In genomic region chr7:122099222-122099621, GRCm38 (mm10) we compare ENCODE assay signal across 10 mouse cellular contexts. TPM values are rescaled to one million over a fixed set of nuclear protein-coding genes. Genes with fewer than 3 reads are reported as not detected.
DNase-seq lines count a peak whose midpoint lies in the region; ATAC-seq and TF ChIP-seq lines count a peak whose summit lies in the region.
"Had no signal": no experiment of that assay in that cellular context is flagged by ENCODE, and none has a peak within 500 bp of the region (broad histone marks: within the 10 kb centered on the region; RNA-seq: fewer than 3 reads in every experiment).

No protein-coding gene starts in this region.

- DNase-seq in heart, adult 2 months: peak in 1 of 2 experiments; percentile 33
- no peak for DNase-seq in heart, postnatal 25 days (ENCODE audit: low spot score)
- peak; percentile 66 to 69 for DNase-seq in B cell, adult 2 months
- peak; percentile 85 for DNase-seq in ZHBTc4 (ENCODE audit: low read depth, low spot score)
- peak; percentile 65 for DNase-seq in embryo, embryonic 10.5 days (ENCODE audit: low spot score)
- peak; percentile 82 for DNase-seq in kidney, postnatal 0 days (ENCODE audit: low spot score)
- peak; percentile 74 for DNase-seq in midbrain, embryonic 14.5 days
- peak; percentile 28 to 30 for DNase-seq in thymus, postnatal 36 days

- intact Hi-C loops in heart, adult 2 months (cut with DNase I): loop anchor here (2.0 kb wide), 1 partner anchor 64 kb away; no protein-coding TSS in a partner anchor
- intact Hi-C loops in heart, postnatal 25 days (cut with DNase I): loop anchor here (5.0 kb wide), 1 partner anchor 67 kb away; no protein-coding TSS in a partner anchor

- TF ChIP-seq EP300 in heart, adult 2 months (IDR thresholded peaks at IDR 0.05; ENCODE audit: insufficient read depth, low read depth, low read length): peak; percentile 44; the same call in 1 of the 2 replicates

- TF ChIP-seq CTCF in heart, adult 2 months (IDR thresholded peaks at IDR 0.05): peak; percentile 86
- peak; percentile 91 for TF ChIP-seq CTCF in kidney, postnatal 0 days (IDR thresholded peaks at IDR 0.05; ENCODE audit: low read depth)

- peaks cover 8% of the 10 kb centered on the region for H3K4me1 ChIP-seq in heart, adult 2 months (ENCODE audit: control insufficient read depth, insufficient read depth, low read length)
- 0 out of 2 replicates have a peak, but pooled peaks cover 7% of the 10 kb centered on the region for H3K4me1 ChIP-seq in kidney, postnatal 0 days (replicated peaks; ENCODE audit: insufficient read depth, low read length)
- H3K4me1 ChIP-seq in midbrain, embryonic 14.5 days (ENCODE audit: control insufficient read depth, insufficient read depth, low read length): peaks cover 6% of the 10 kb centered on the region

- no peaks in the 10 kb centered on the region for H3K9me3 ChIP-seq in kidney, postnatal 0 days (replicated peaks; ENCODE audit: low read length)
- no peaks in the 10 kb centered on the region for H3K9me3 ChIP-seq in midbrain, embryonic 14.5 days (ENCODE audit: control insufficient read depth, low read length)
- H3K9me3 ChIP-seq: midbrain, embryonic 12.5 days had no signal

- peaks cover 8% of the 10 kb centered on the region for H3K79me2 ChIP-seq in heart, adult 2 months (replicated peaks; ENCODE audit: control insufficient read depth, insufficient read depth, low read length)

- peak; percentile 32; the same call in 1 of the 2 replicates for TF ChIP-seq POLR2A in heart, adult 2 months (IDR thresholded peaks at IDR 0.05; ENCODE audit: insufficient read depth, low read depth, low read length)

- no peak for ATAC-seq in kidney, postnatal 0 days (replicated peaks; ENCODE audit: low FRiP score, low read depth)
- ATAC-seq in midbrain, embryonic 14.5 days (ENCODE audit: low FRiP score, low TSS enrichment): no peak

- H3K36me3 ChIP-seq in heart, adult 2 months (ENCODE audit: control insufficient read depth, insufficient read depth, low read length): peaks cover 30% of the 10 kb centered on the region
- peaks cover 25% of the 10 kb centered on the region for H3K36me3 ChIP-seq in kidney, postnatal 0 days (ENCODE audit: insufficient read depth, low read length)
- peaks cover 39% of the 10 kb centered on the region for H3K36me3 ChIP-seq in midbrain, embryonic 14.5 days (ENCODE audit: control insufficient read depth, insufficient read depth, low read length)

- H3K27me3 ChIP-seq in heart, adult 2 months (ENCODE audit: control insufficient read depth, insufficient read depth, low read length): no peaks in the 10 kb centered on the region
- no peaks in the 10 kb centered on the region for H3K27me3 ChIP-seq in kidney, postnatal 0 days (ENCODE audit: insufficient read depth, low read length)
- H3K27me3 ChIP-seq in midbrain, embryonic 14.5 days (ENCODE audit: control insufficient read depth, insufficient read depth, low read length): no peaks in the 10 kb centered on the region
- H3K27me3 ChIP-seq: midbrain, embryonic 12.5 days had no signal

- H3K9ac ChIP-seq in heart, adult 2 months (ENCODE audit: low read depth, low read length): no peak overlapping the region
- no peak overlapping the region for H3K9ac ChIP-seq in kidney, postnatal 0 days (ENCODE audit: low read depth, low read length)
- no peak overlapping the region for H3K9ac ChIP-seq in midbrain, embryonic 14.5 days (replicated peaks; ENCODE audit: low read length)
- H3K9ac ChIP-seq: midbrain, embryonic 12.5 days had no signal

- 40% methylated on average over 4 of the region's 4 CpGs for WGBS in heart, adult 2 months
- WGBS in kidney, postnatal 0 days: 61% methylated on average over 4 of the region's 4 CpGs
- 70% methylated on average over 4 of the region's 4 CpGs for WGBS in midbrain, embryonic 14.5 days

- H3K27ac ChIP-seq in heart, adult 2 months: no peak overlapping the region
- H3K27ac ChIP-seq in kidney, postnatal 0 days: no peak overlapping the region
- H3K27ac ChIP-seq in midbrain, embryonic 14.5 days (replicated peaks; ENCODE audit: low read depth, low read length): no peak overlapping the region
- H3K27ac ChIP-seq: midbrain, embryonic 12.5 days had no signal

- no peak overlapping the region for H3K4me3 ChIP-seq in heart, adult 2 months
- H3K4me3 ChIP-seq in kidney, postnatal 0 days (replicated peaks; ENCODE audit: low read depth, low read length): no peak overlapping the region
- no peak overlapping the region for H3K4me3 ChIP-seq in midbrain, embryonic 14.5 days (replicated peaks; ENCODE audit: low read depth, low read length)
- H3K4me3 ChIP-seq: erythroblast, embryonic 14.5 days; midbrain, embryonic 12.5 days had no signal

- no peak overlapping the region for H3K4me2 ChIP-seq in kidney, postnatal 0 days (ENCODE audit: low read length)
- H3K4me2 ChIP-seq in midbrain, embryonic 14.5 days (ENCODE audit: low read length): no peak overlapping the region
- H3K4me2 ChIP-seq: midbrain, embryonic 12.5 days had no signal

RNA-seq across cellular contexts. Expression of gene Ndufab1, which starts 2.5 kb away (rescaled TPM):
- 1,000 to 10,000 TPM; 1,546 to 1,742 TPM for total RNA-seq in heart, adult 2 months (2021)
- 502 and 847 TPM in 2 replicates for polyA plus RNA-seq in heart, adult 2 months (2012; rRNA removed)
- 1,000 to 10,000 TPM; 1,585 to 1,678 TPM for total RNA-seq in heart, postnatal 25 days (2021)
- polyA plus RNA-seq in kidney, postnatal 0 days (2015; fragmentation: Nextera tagmentation; extraction: Ambion mirVana): 975 and 1,004 TPM in 2 replicates
- 583 and 649 TPM in 2 replicates for polyA plus RNA-seq in midbrain, embryonic 14.5 days (2014; fragmentation: Nextera tagmentation; extraction: Ambion mirVana)

RNA-seq across cellular contexts. Expression of gene Ears2, which starts 32.2 kb away (rescaled TPM):
- total RNA-seq in heart, adult 2 months (2021): 10 to 100 TPM; 11.8 to 12.9 TPM
- polyA plus RNA-seq in heart, adult 2 months (2012; rRNA removed): 10.6 and 11.8 TPM in 2 replicates
- total RNA-seq in heart, postnatal 25 days (2021): 10 to 100 TPM; 11.3 to 12.6 TPM
- polyA plus RNA-seq in kidney, postnatal 0 days (2015; fragmentation: Nextera tagmentation; extraction: Ambion mirVana): 14.6 and 14.8 TPM in 2 replicates
- polyA plus RNA-seq in midbrain, embryonic 14.5 days (2014; fragmentation: Nextera tagmentation; extraction: Ambion mirVana): 8.2 and 11.0 TPM in 2 replicates

RNA-seq across cellular contexts. Expression of gene Ubfd1, which starts 32.2 kb away (rescaled TPM):
- total RNA-seq in heart, adult 2 months (2021): 10 to 100 TPM; 30.4 to 37.2 TPM
- polyA plus RNA-seq in heart, adult 2 months (2012; rRNA removed): 17.8 and 27.6 TPM in 2 replicates
- total RNA-seq in heart, postnatal 25 days (2021): 10 to 100 TPM; 35.0 to 38.6 TPM
- 40.8 and 42.1 TPM in 2 replicates for polyA plus RNA-seq in kidney, postnatal 0 days (2015; fragmentation: Nextera tagmentation; extraction: Ambion mirVana)
- 93.0 and 108 TPM in 2 replicates for polyA plus RNA-seq in midbrain, embryonic 14.5 days (2014; fragmentation: Nextera tagmentation; extraction: Ambion mirVana)

RNA-seq across cellular contexts. Expression of gene Palb2, which starts 33.6 kb away (rescaled TPM):
- under 1 TPM; 0.55 to 0.63 TPM for total RNA-seq in heart, adult 2 months (2021)
- polyA plus RNA-seq in heart, adult 2 months (2012; rRNA removed): 0.74 and 0.94 TPM in 2 replicates
- total RNA-seq in heart, postnatal 25 days (2021): under 1 TPM; 0.52 to 0.70 TPM
- 8.1 and 8.2 TPM in 2 replicates for polyA plus RNA-seq in kidney, postnatal 0 days (2015; fragmentation: Nextera tagmentation; extraction: Ambion mirVana)
- 5.6 TPM in 2 replicates for polyA plus RNA-seq in midbrain, embryonic 14.5 days (2014; fragmentation: Nextera tagmentation; extraction: Ambion mirVana)

RNA-seq across cellular contexts. Expression of gene Dctn5, which starts 33.6 kb away (rescaled TPM):
- 10 to 100 TPM; 25.3 to 26.1 TPM for total RNA-seq in heart, adult 2 months (2021)
- 40.5 and 55.8 TPM in 2 replicates for polyA plus RNA-seq in heart, adult 2 months (2012; rRNA removed)
- total RNA-seq in heart, postnatal 25 days (2021): 10 to 100 TPM; 25.8 to 28.6 TPM
- polyA plus RNA-seq in kidney, postnatal 0 days (2015; fragmentation: Nextera tagmentation; extraction: Ambion mirVana): 85.7 and 96.3 TPM in 2 replicates
- 152 and 167 TPM in 2 replicates for polyA plus RNA-seq in midbrain, embryonic 14.5 days (2014; fragmentation: Nextera tagmentation; extraction: Ambion mirVana)
